Mouse (Mus musculus): ENCODE measurements around the gene Tpd52l2.

The Tpd52l2 gene

DNA sequence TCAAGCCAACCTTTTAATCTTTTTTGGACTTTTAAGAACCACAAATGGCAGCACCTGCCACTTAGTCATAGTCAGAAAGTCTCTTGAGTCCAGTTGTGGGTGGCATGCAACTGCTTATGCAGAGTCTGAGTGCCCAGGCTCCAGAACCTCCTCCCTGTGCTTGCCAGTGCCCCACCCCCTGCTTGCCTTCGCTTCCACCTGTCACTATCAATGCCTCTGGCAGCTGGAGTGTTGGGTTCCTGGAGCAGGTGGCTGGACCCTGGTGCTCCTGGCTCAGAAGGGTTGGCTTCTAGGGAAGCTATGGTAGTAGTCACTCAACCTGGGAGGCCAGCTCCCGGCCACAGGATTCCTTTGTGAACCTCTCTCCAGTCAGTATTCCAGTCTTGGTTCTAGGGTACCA lies 53.3 kb downstream of the Tpd52l2 start:
- TF ChIP-seq GATA4 (IDR thresholded peaks at IDR 0.05; ENCODE audit: insufficient replicate concordance, low read length), result no peak

DNA sequence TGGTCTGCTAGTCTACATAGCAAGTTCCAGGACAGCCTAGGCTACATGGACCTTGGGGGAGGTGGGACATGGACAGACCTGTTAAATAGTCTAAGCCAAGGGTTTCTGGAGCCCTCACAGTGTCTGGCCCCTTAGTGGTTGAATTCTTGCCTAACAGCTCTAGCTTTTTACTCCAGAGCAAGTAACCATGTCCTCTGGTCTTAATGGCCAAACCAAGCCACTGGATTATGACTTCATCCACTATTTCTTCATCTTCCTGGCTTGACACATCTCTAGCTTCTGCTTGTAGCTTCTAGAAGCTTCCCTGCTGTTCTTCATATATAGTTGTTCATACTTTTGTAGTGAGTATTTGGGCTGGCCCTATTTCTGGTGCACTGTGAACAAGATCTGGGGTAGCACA lies 56.8 kb downstream of the Tpd52l2 start:
- TF ChIP-seq GATA4 (IDR thresholded peaks at IDR 0.05; ENCODE audit: insufficient replicate concordance, low read length), result no peak

DNA sequence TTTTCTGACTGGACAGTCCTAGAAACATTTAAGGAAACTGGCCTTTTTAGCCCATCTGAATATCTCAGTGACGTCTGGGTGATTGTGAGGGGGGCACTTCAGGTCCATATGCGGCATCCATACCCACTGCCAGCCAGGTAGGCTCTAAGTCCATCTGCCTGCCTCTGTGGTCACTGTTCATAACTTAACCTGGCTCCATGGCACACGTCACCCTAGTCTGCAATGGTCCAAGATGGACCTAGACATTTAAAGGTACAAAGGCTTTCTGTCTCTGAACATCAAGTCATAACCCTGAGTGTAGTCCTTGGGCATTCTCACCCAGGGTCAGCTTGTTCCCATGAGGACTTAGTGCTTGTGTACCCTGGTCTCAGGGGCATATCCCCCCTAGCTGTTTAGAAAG lies 70.4 kb downstream of the Tpd52l2 start:
- no peak for TF ChIP-seq GATA4 (IDR thresholded peaks at IDR 0.05; ENCODE audit: insufficient replicate concordance, low read length)

Measured in liver, adult (tissue).